Mouse (Mus musculus) kidney, embryonic 15.5 days (tissue): ENCODE data around the gene Nat8f5. TPM values are rescaled to one million over a fixed set of nuclear protein-coding genes. Genes with fewer than 3 reads are reported as not detected.
"Not testable (repeated sequence)": the region's sequence is repeated elsewhere in the genome, so short reads cannot be mapped to it uniquely, and the experiment has no call there.

Source experiments
- ATAC-seq: fragments of 200-750 bp; cut with Nextera tagmentation; replicated peaks from 2 replicates; pipeline ENCODE4 v1.8.0; 2017; ENCODE audit warnings: moderate TSS enrichment; ENCODE audit not compliant: low FRiP score
- H3K27ac ChIP-seq: fragments of 300-500 bp; sonication (generic); 2 replicates; pipeline ENCODE4 v1.5.1; 2015; ENCODE audit warnings: mild to moderate bottlenecking, inconsistent platforms
- H3K27me3 ChIP-seq: fragments of 300-500 bp; sonication (generic); 2 replicates; pipeline ENCODE4 v1.6.1; 2015; ENCODE audit warnings: inconsistent platforms
- H3K36me3 ChIP-seq: fragments of 300-500 bp; sonication (generic); 2 replicates; pipeline ENCODE4 v1.6.1; 2015; ENCODE audit warnings: inconsistent platforms
- H3K4me1 ChIP-seq: fragments of 300-500 bp; sonication (generic); 2 replicates; pipeline ENCODE4 v1.6.1; 2015; ENCODE audit warnings: inconsistent platforms
- H3K4me2 ChIP-seq: fragments of 300-500 bp; sonication (generic); 2 replicates; pipeline ENCODE4 v1.6.1; 2015; ENCODE audit warnings: moderate library complexity, mild to moderate bottlenecking, inconsistent platforms
- H3K4me3 ChIP-seq: fragments of 300-500 bp; sonication (generic); replicated peaks from 2 replicates; pipeline ENCODE4 v1.5.1; 2015; ENCODE audit warnings: mild to moderate bottlenecking, inconsistent platforms
- H3K9ac ChIP-seq: fragments of 300-500 bp; sonication (generic); 2 replicates; pipeline ENCODE4 v1.6.1; 2015; ENCODE audit warnings: mild to moderate bottlenecking, inconsistent platforms
- H3K9me3 ChIP-seq: fragments of 300-500 bp; sonication (generic); replicated peaks from 2 replicates; pipeline ENCODE4 v1.6.1; 2016; ENCODE audit warnings: inconsistent platforms
- WGBS: fragments of 180-500 bp; shearing (Covaris S2); methylation state at CpG from one replicate; pipeline ENCODE4 v1.1.7; 2015; ENCODE audit warnings: mixed read lengths; 5-methylcytosine and 5-hydroxymethylcytosine counted together
- polyA plus RNA-seq: library from polyadenylated mRNA; unstranded; fragments of >200 nt; fragmentation: Nextera tagmentation; extraction: Ambion mirVana; gene quantifications from 2 replicates; pipeline ENCODE4 v1.2.1, GENCODE M21; 2015

Nat8f5 gene
- polyA plus RNA-seq = not detected in 2 replicates

DNA sequence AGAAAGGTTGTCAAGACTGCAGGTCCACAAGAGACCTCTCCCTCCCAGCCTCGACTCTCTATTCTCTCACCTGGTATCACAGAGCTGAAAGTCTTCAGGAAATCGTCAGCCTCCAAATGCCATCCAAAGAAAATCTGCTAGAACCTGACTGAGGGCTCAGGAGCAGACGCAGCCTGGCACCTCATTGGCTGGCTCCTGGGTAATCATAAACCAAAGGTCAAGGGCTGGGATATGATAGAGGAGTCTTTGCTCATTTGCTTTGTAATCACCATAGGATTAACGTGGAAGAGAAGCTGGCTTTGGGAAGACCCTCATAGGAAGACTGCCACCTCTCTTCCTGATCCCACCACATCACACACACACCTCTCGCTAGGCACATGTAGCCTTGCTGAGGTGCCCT lies at the start of gene Nat8f5, which contains the start of gene Nat8f6:
Gene Nat8f5, minus strand, starts transcription at position 136 of the 400 bp plus-strand sequence.
Gene Nat8f6, minus strand, starts transcription at position 118 of the 400 bp plus-strand sequence.
- Histone ChIP-seq H3K4me1 (no peaks in the 10 kb centered on the region), H3K4me2 (no peak within 1 kb of the TSS), H3K9me3 (no peaks in the 10 kb centered on the region), H3K27me3 (no peaks in the 10 kb centered on the region), H3K36me3 (no peaks in the 10 kb centered on the region), H3K27ac (no peak within 1 kb of the TSS), H3K4me3 (no peak within 1 kb of the TSS), H3K9ac (no peak within 1 kb of the TSS)
- WGBS = 86% methylated on average over 5 of the region's 5 CpGs
- ATAC-seq = no peak

GRCm38 (mm10) chr6:85869006-85869405 lies 48.2 kb upstream of the Nat8f5 start, which contains the start of gene Nat8f2:
Nat8f2 (minus strand) TSS chr6:85869158.
- WGBS = 58% methylated on average over 5 of the region's 5 CpGs
- Histone ChIP-seq H3K4me2 (peak within 1 kb of the TSS; percentile 35), H3K4me1 (peaks cover 18% of the 10 kb centered on the region; the same call in 1 of the 2 replicates)
- H3K36me3 ChIP-seq, H3K9ac ChIP-seq, H3K9me3 ChIP-seq, H3K27me3 ChIP-seq, H3K27ac ChIP-seq, H3K4me3 ChIP-seq: not testable (repeated sequence)
- peak; percentile 46; the same call in 1 of the 2 replicates for ATAC-seq

DNA sequence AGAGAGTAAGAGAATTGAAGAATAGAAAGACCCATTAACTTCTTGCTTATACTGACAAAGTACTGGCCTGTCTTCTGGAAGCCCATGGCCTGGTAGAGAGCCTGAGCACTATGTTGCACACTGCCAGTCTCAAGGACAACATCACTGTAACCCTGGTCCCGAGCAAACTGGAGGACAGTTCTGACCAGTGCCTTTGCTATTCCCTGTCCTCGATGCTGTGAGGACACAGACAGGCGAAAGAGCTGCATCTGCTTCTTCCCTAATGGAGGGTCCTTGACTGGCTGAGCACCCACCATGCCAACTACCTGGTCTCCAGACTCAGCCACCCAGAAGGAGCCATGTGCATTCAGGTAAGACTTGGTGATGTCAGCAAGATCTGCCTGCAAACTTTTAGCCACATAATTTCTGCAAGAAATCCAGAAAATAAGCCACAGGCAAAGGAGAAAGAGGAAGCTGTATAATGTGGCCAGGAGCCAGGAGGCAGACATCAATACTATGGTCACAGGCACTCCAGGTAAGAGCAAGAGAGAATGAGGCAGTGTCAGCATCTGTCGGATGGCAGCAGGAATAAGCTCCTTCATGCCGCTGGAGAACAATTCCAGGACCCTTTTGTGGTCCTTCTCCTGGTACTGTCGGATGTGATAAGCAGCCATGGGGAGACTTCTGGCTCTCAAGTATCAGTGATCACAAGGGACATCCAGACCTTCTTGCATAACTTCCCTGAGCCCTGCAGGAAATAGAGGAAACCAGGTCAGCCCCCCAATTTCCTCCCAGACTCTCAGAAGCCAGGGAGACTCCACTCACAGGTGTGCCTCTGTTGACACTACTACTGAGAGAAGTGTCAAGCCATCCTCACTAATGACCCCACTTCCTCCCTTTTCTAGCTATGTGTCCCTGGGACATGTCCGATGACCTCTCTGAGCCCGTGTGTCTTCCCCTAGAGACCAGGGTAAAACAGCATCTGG lies 47.2 kb upstream of the Nat8f5 start:
- H3K4me3 ChIP-seq = no peak overlapping the region
- 64% methylated on average over 8 of the region's 8 CpGs for WGBS
- no peak overlapping the region for H3K27ac ChIP-seq
- no peaks in the 10 kb centered on the region for H3K9me3 ChIP-seq
- peaks cover 18% of the 10 kb centered on the region; the same call in 1 of the 2 replicates for H3K4me1 ChIP-seq
- H3K36me3 ChIP-seq = no peaks in the 10 kb centered on the region
- H3K27me3 ChIP-seq = no peaks in the 10 kb centered on the region
- no peak for ATAC-seq
- H3K9ac ChIP-seq = no peak overlapping the region
- no peak overlapping the region for H3K4me2 ChIP-seq

DNA sequence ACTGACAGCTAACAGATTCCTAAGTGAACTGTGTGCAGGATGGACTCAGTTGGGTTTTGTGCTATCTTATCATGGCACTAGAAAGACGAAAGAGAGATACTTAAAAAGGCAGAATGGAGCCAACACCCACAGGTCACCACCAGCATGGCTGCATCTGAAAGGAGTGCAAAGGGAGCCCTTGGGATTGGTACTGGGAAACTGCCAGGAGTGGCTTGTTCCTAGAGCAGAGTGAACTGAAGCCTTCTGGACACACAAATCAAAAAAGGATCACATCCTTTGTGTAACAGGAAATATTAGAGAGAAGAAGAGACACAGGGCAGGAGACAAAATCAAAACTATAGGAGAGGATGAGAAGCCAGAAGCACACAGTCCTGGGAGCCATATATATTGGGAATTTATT lies 46.2 kb upstream of the Nat8f5 start:
- H3K9me3 ChIP-seq, H3K27ac ChIP-seq, ATAC-seq, H3K4me2 ChIP-seq, H3K27me3 ChIP-seq, H3K4me3 ChIP-seq, H3K36me3 ChIP-seq, H3K9ac ChIP-seq: not testable (repeated sequence)
- WGBS = 85% methylated on average over 1 of the region's 1 CpGs
- H3K4me1 ChIP-seq = peaks cover 18% of the 10 kb centered on the region; the same call in 1 of the 2 replicates

DNA sequence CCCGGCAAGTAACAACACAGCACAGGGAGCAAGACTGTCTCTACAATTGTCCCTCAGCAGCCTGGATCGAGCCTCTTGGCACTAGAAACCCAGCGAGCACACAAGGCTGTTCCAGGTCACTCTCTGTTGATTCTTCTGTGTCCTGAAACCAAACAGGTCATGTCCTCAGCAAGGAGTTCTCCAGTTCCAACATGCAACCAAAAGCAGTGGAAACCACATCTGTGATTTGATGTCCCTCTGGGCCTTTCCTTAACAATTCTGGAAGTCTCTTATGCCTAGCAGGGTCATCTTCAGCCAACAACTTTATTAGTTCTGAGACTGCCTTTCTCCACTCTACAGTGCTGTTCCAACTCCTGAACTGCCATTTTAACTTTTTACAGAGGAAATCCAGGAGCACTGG lies 45.4 kb upstream of the Nat8f5 start:
- H3K27ac ChIP-seq, H3K4me3 ChIP-seq, H3K4me2 ChIP-seq, H3K27me3 ChIP-seq, H3K9ac ChIP-seq, ATAC-seq, H3K36me3 ChIP-seq, H3K9me3 ChIP-seq: not testable (repeated sequence)
- 85% methylated on average over 3 of the region's 3 CpGs for WGBS
- peaks cover 18% of the 10 kb centered on the region; the same call in 1 of the 2 replicates for H3K4me1 ChIP-seq

- H3K36me3 ChIP-seq, H3K4me2 ChIP-seq, H3K4me3 ChIP-seq, H3K9me3 ChIP-seq, H3K27me3 ChIP-seq, H3K9ac ChIP-seq, H3K27ac ChIP-seq, ATAC-seq: not testable (repeated sequence)
- WGBS = 62% methylated on average over 6 of the region's 7 CpGs
- H3K4me1 ChIP-seq = peaks cover 18% of the 10 kb centered on the region; the same call in 1 of the 2 replicates
These were observed 44.3 kb upstream of the Nat8f5 start for GRCm38 (mm10) chr6:85864900-85865639.

DNA sequence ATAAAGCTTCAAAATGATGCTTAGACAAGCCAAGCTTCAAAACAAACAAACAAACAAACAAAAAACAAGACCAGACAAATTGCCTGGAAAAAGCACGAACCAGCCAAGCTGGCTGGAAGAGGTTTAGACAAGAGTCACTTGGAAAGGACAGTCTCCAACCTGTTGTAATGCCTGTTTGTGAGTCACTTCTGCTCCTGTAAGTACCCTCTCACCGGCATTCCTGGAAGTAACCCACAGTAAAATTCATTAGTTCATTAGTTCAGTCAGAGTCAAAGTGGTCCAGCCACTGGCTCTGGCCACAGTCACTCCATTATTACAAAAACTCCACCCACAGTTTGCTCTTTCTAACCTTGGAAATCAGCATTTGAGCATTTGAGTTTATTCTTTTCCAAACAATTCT lies 43.1 kb upstream of the Nat8f5 start:
- Histone ChIP-seq H3K36me3 (no peaks in the 10 kb centered on the region), H3K9me3 (no peaks in the 10 kb centered on the region), H3K4me2 (no peak overlapping the region), H3K4me1 (peaks cover 11% of the 10 kb centered on the region; the same call in 1 of the 2 replicates), H3K27me3 (no peaks in the 10 kb centered on the region), H3K4me3 (no peak overlapping the region), H3K9ac (no peak overlapping the region), H3K27ac (no peak overlapping the region)
- no peak for ATAC-seq
- 96% methylated on average over 2 of the region's 2 CpGs for WGBS

GRCm38 (mm10) chr6:85863136-85863535 lies 42.4 kb upstream of the Nat8f5 start:
- 82% methylated on average over 2 of the region's 2 CpGs for WGBS
- Histone ChIP-seq H3K4me3 (no peak overlapping the region), H3K4me2 (no peak overlapping the region), H3K9ac (no peak overlapping the region), H3K4me1 (peaks cover 4% of the 10 kb centered on the region; the same call in 1 of the 2 replicates), H3K36me3 (no peaks in the 10 kb centered on the region), H3K27ac (no peak overlapping the region), H3K27me3 (no peaks in the 10 kb centered on the region), H3K9me3 (no peaks in the 10 kb centered on the region)
- no peak for ATAC-seq

GRCm38 (mm10) chr6:85862565-85862964 lies 41.8 kb upstream of the Nat8f5 start:
- Histone ChIP-seq H3K4me3 (no peak overlapping the region), H3K27me3 (no peaks in the 10 kb centered on the region), H3K27ac (no peak overlapping the region), H3K9ac (no peak overlapping the region), H3K4me1 (no peaks in the 10 kb centered on the region), H3K36me3 (no peaks in the 10 kb centered on the region), H3K4me2 (no peak overlapping the region), H3K9me3 (no peaks in the 10 kb centered on the region)
- 82% methylated on average over 3 of the region's 3 CpGs for WGBS
- ATAC-seq = no peak

DNA sequence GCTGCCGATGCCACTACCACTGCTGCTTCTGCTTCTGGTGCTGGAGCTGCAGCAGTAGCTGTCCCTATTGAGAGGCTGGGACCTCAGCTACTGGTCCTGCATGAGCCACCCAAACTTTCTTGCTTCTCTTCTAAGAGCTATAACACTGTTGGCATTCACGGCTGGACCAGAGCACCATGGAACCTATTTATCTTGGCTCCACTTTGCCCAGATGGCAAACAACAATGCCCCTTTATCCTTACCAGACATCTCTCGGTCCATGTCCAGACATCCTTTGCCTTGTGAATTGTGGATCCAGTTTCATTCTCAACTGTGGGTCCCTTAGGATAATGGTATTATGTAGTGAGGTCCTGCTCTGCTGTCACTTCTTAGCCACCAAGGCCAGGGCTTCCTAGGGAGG lies 40.5 kb upstream of the Nat8f5 start:
- no peak for ATAC-seq
- H3K4me2 ChIP-seq = no peak overlapping the region
- WGBS = 86% methylated on average over 3 of the region's 3 CpGs

DNA sequence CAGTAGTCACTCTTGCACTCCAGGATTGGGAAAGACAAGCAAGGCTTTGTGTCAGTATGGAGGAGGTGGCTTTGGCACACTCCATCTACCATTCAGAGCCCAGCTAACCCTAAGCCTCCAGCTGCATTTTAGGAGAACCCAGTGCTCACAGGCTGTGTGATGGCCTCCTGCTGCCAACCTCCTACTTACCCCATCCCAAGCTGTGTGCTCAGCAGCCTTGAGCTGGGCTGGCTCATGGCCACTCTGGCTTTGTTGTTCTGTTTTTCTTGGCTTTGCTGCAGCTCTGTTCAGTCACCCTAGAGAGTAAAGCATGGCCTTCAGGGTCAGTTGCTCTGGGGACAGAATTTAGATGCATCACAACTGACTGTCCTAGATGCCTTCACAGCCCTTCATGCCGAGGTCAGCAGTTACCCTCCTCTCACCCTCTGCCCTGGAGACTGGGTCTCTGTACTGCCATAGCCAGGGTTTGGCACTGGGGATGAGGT lies 35.5 kb upstream of the Nat8f5 start:
- Histone ChIP-seq H3K9ac (no peak overlapping the region), H3K27ac (no peak overlapping the region), H3K36me3 (no peaks in the 10 kb centered on the region), H3K4me2 (no peak overlapping the region), H3K4me1 (peaks cover 6% of the 10 kb centered on the region), H3K4me3 (no peak overlapping the region), H3K9me3 (no peaks in the 10 kb centered on the region), H3K27me3 (no peaks in the 10 kb centered on the region)
- ATAC-seq = peak; percentile 77
- 64% methylated on average over 1 of the region's 1 CpGs for WGBS

More for the DNA sequence above, 40.5 kb upstream of the Nat8f5 start:
- H3K4me1 ChIP-seq = peaks cover 3% of the 10 kb centered on the region
- no peaks in the 10 kb centered on the region for H3K36me3 ChIP-seq
- no peak overlapping the region for H3K4me3 ChIP-seq
- no peaks in the 10 kb centered on the region for H3K27me3 ChIP-seq
- H3K9ac ChIP-seq = no peak overlapping the region
- H3K27ac ChIP-seq = no peak overlapping the region
- no peaks in the 10 kb centered on the region for H3K9me3 ChIP-seq

DNA sequence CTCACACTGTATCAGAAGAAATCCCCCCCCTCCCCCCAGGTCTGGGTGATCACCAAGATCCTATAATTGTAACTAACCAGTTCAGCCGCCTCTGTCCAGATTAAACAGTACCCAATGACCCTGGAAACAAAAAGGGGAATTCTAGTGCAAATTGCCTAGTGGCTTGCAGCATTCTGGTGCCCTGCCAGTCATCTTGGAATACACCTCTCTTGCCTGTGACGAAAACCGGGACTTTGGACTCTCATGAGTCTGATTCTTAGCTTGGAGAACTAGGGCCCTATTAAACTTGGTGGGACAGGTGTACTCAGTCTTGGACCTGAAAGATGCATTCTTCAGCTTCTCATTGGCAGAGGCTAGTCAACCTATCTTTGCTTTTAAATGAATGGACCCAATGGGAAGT lies 32.7 kb upstream of the Nat8f5 start:
- Histone ChIP-seq H3K4me1 (peaks cover 6% of the 10 kb centered on the region), H3K9me3 (no peaks in the 10 kb centered on the region), H3K4me2 (no peak overlapping the region), H3K27ac (no peak overlapping the region), H3K9ac (no peak overlapping the region), H3K4me3 (no peak overlapping the region), H3K27me3 (no peaks in the 10 kb centered on the region), H3K36me3 (no peaks in the 10 kb centered on the region)
- WGBS = 83% methylated on average over 3 of the region's 3 CpGs
- ATAC-seq = no peak
